Mouse (Mus musculus) neural tube, embryonic 12.5 days (tissue): ENCODE results near the gene Chn2. TPM values are rescaled to one million over a fixed set of nuclear protein-coding genes. Genes with fewer than 3 reads are reported as not detected.

Experiments
- ATAC-seq: fragments of 200-750 bp; cut with Nextera tagmentation; 2 replicates; pipeline ENCODE4 v1.8.0; 2017; ENCODE audit warnings: low read depth, mild to moderate bottlenecking, moderate TSS enrichment, moderate library complexity; ENCODE audit not compliant: low FRiP score
- H3K27ac ChIP-seq: fragments of 300-500 bp; sonication (generic); 2 replicates; pipeline ENCODE4 v1.5.1; 2016
- H3K27me3 ChIP-seq: fragments of 300-500 bp; sonication (generic); replicated peaks from 2 replicates; pipeline ENCODE4 v1.6.1; 2016; ENCODE audit warnings: mild to moderate bottlenecking
- H3K36me3 ChIP-seq: fragments of 300-500 bp; sonication (generic); 2 replicates; pipeline ENCODE4 v1.6.1; 2016; ENCODE audit warnings: mild to moderate bottlenecking
- H3K4me1 ChIP-seq: fragments of 300-500 bp; sonication (generic); 2 replicates; pipeline ENCODE4 v1.6.1; 2016
- H3K4me2 ChIP-seq: fragments of 300-500 bp; sonication (generic); replicated peaks from 2 replicates; pipeline ENCODE4 v1.6.1; 2016; ENCODE audit warnings: mild to moderate bottlenecking
- H3K4me3 ChIP-seq: fragments of 300-500 bp; sonication (generic); 2 replicates; pipeline ENCODE4 v1.5.1; 2016
- H3K9ac ChIP-seq: fragments of 300-500 bp; sonication (generic); 2 replicates; pipeline ENCODE4 v1.6.1; 2016; ENCODE audit warnings: mild to moderate bottlenecking
- H3K9me3 ChIP-seq: fragments of 300-500 bp; sonication (generic); 2 replicates; pipeline ENCODE4 v1.6.1; 2016; ENCODE audit warnings: mild to moderate bottlenecking
- WGBS: fragments of 180-500 bp; shearing (Covaris S2); methylation state at CpG from one replicate; pipeline ENCODE4 v1.1.7; 2016; 5-methylcytosine and 5-hydroxymethylcytosine counted together
- polyA plus RNA-seq: library from polyadenylated mRNA; unstranded; fragments of >200 nt; fragmentation: Nextera tagmentation; extraction: Ambion mirVana; gene quantifications from 2 replicates; pipeline ENCODE4 v1.2.1, GENCODE M21; 2016

Gene Chn2
- polyA plus RNA-seq, 1 experiment from 2014 or later: 24.3 TPM

GRCm38 (mm10) chr6:54265384-54265783 lies 226.0 kb downstream of the Chn2 start:
- Histone ChIP-seq H3K27ac (no peak overlapping the region), H3K4me2 (no peak overlapping the region), H3K4me1 (peaks cover 5% of the 10 kb centered on the region; the same call in 1 of the 2 replicates), H3K9me3 (no peaks in the 10 kb centered on the region), H3K36me3 (no peaks in the 10 kb centered on the region), H3K27me3 (no peaks in the 10 kb centered on the region), H3K4me3 (no peak overlapping the region), H3K9ac (no peak overlapping the region)
- 91% methylated on average over 6 of the region's 6 CpGs for WGBS
- no peak for ATAC-seq

GRCm38 (mm10) chr6:54272556-54273378 lies 233.4 kb downstream of the Chn2 start:
- no peak overlapping the region for H3K27ac ChIP-seq
- no peaks in the 10 kb centered on the region for H3K36me3 ChIP-seq
- H3K4me2 ChIP-seq: peak overlapping the region; percentile 36
- peaks cover 20% of the 10 kb centered on the region for H3K4me1 ChIP-seq
- H3K4me3 ChIP-seq: no peak overlapping the region
- no peaks in the 10 kb centered on the region for H3K9me3 ChIP-seq
- no peak for ATAC-seq
- WGBS: 52% methylated on average over 14 of the region's 14 CpGs
- 0 out of 2 replicates have a peak overlapping the region, but pooled peaks have one; percentile 2 for H3K9ac ChIP-seq
- H3K27me3 ChIP-seq: no peaks in the 10 kb centered on the region

- Histone ChIP-seq H3K4me3 (no peak overlapping the region), H3K9me3 (no peaks in the 10 kb centered on the region), H3K4me1 (peaks cover 25% of the 10 kb centered on the region), H3K9ac (0 out of 2 replicates have a peak overlapping the region, but pooled peaks have one; percentile 2), H3K36me3 (no peaks in the 10 kb centered on the region), H3K27ac (no peak overlapping the region), H3K4me2 (peak overlapping the region; percentile 36), H3K27me3 (no peaks in the 10 kb centered on the region)
- no peak for ATAC-seq
- WGBS: 38% methylated on average over 6 of the region's 6 CpGs
Measured at GRCm38 (mm10) chr6:54273379-54273730, 234.0 kb downstream of the Chn2 start.

- Histone ChIP-seq H3K4me2 (no peak overlapping the region), H3K4me3 (no peak overlapping the region), H3K27ac (no peak overlapping the region), H3K36me3 (no peaks in the 10 kb centered on the region), H3K27me3 (no peaks in the 10 kb centered on the region), H3K4me1 (peaks cover 24% of the 10 kb centered on the region), H3K9me3 (no peaks in the 10 kb centered on the region), H3K9ac (no peak overlapping the region)
- ATAC-seq: no peak
- WGBS: 86% methylated on average over 4 of the region's 4 CpGs
Measured at GRCm38 (mm10) chr6:54277234-54277633, 237.9 kb downstream of the Chn2 start.

- H3K4me2 ChIP-seq: no peak overlapping the region
- H3K27me3 ChIP-seq: no peaks in the 10 kb centered on the region
- no peak overlapping the region for H3K27ac ChIP-seq
- ATAC-seq: no peak
- WGBS: 58% methylated on average over 5 of the region's 5 CpGs
- no peak overlapping the region for H3K9ac ChIP-seq
- H3K4me3 ChIP-seq: no peak overlapping the region
- no peaks in the 10 kb centered on the region for H3K9me3 ChIP-seq
- no peaks in the 10 kb centered on the region for H3K36me3 ChIP-seq
- peaks cover 18% of the 10 kb centered on the region for H3K4me1 ChIP-seq
Measured at GRCm38 (mm10) chr6:54277828-54278227, 238.5 kb downstream of the Chn2 start.

GRCm38 (mm10) chr6:54278613-54279012 lies 239.3 kb downstream of the Chn2 start:
- ATAC-seq: no peak
- WGBS: 64% methylated on average over 2 of the region's 2 CpGs

GRCm38 (mm10) chr6:54279391-54279790 lies 240.0 kb downstream of the Chn2 start:
- no peak for ATAC-seq
- Histone ChIP-seq H3K4me1 (peaks cover 13% of the 10 kb centered on the region), H3K36me3 (no peaks in the 10 kb centered on the region), H3K9ac (no peak overlapping the region), H3K4me3 (no peak overlapping the region), H3K27ac (no peak overlapping the region), H3K9me3 (no peaks in the 10 kb centered on the region), H3K4me2 (no peak overlapping the region), H3K27me3 (no peaks in the 10 kb centered on the region)
- WGBS: 76% methylated on average over 11 of the region's 11 CpGs

More at GRCm38 (mm10) chr6:54278613-54279012, 239.3 kb downstream of the Chn2 start:
- Histone ChIP-seq H3K9me3 (no peaks in the 10 kb centered on the region), H3K9ac (no peak overlapping the region), H3K4me1 (peaks cover 13% of the 10 kb centered on the region), H3K27me3 (no peaks in the 10 kb centered on the region), H3K36me3 (no peaks in the 10 kb centered on the region), H3K4me2 (no peak overlapping the region), H3K27ac (no peak overlapping the region), H3K4me3 (no peak overlapping the region)

GRCm38 (mm10) chr6:54280248-54280647 lies 240.9 kb downstream of the Chn2 start:
- Histone ChIP-seq H3K9me3 (no peaks in the 10 kb centered on the region), H3K27me3 (no peaks in the 10 kb centered on the region), H3K36me3 (no peaks in the 10 kb centered on the region), H3K4me1 (peaks cover 13% of the 10 kb centered on the region), H3K4me2 (no peak overlapping the region), H3K9ac (no peak overlapping the region), H3K4me3 (no peak overlapping the region), H3K27ac (no peak overlapping the region)
- no peak for ATAC-seq
- 81% methylated on average over 6 of the region's 6 CpGs for WGBS

- no peak overlapping the region for H3K9ac ChIP-seq
- H3K27ac ChIP-seq: no peak overlapping the region
- H3K27me3 ChIP-seq: no peaks in the 10 kb centered on the region
- no peaks in the 10 kb centered on the region for H3K9me3 ChIP-seq
- 3% methylated on average over 1 of the region's 1 CpGs for WGBS
- no peak overlapping the region for H3K4me3 ChIP-seq
- H3K4me1 ChIP-seq: peaks cover 2% of the 10 kb centered on the region; the same call in 1 of the 2 replicates
- H3K36me3 ChIP-seq: no peaks in the 10 kb centered on the region
- H3K4me2 ChIP-seq: no peak overlapping the region
- no peak for ATAC-seq
Measured at GRCm38 (mm10) chr6:54283299-54283698, 243.9 kb downstream of the Chn2 start.

- 85% methylated on average over 12 of the region's 12 CpGs for WGBS
Measured at GRCm38 (mm10) chr6:54284167-54284711, 244.9 kb downstream of the Chn2 start.

GRCm38 (mm10) chr6:54286813-54287212 lies 247.5 kb downstream of the Chn2 start:
- Histone ChIP-seq H3K27ac (no peak overlapping the region), H3K9ac (no peak overlapping the region), H3K4me1 (no peaks in the 10 kb centered on the region), H3K36me3 (no peaks in the 10 kb centered on the region), H3K4me2 (no peak overlapping the region), H3K4me3 (no peak overlapping the region), H3K9me3 (no peaks in the 10 kb centered on the region), H3K27me3 (no peaks in the 10 kb centered on the region)
- WGBS: 84% methylated on average over 5 of the region's 5 CpGs
- no peak for ATAC-seq

More at GRCm38 (mm10) chr6:54284167-54284711, 244.9 kb downstream of the Chn2 start:
- ATAC-seq: no peak
- Histone ChIP-seq H3K36me3 (no peaks in the 10 kb centered on the region), H3K4me3 (no peak overlapping the region), H3K27ac (no peak overlapping the region), H3K27me3 (no peaks in the 10 kb centered on the region), H3K9me3 (no peaks in the 10 kb centered on the region), H3K4me2 (no peak overlapping the region), H3K4me1 (no peaks in the 10 kb centered on the region), H3K9ac (no peak overlapping the region)

GRCm38 (mm10) chr6:54289774-54290500 lies 250.6 kb downstream of the Chn2 start:
- H3K4me3 ChIP-seq: no peak overlapping the region
- no peak for ATAC-seq

More at GRCm38 (mm10) chr6:54289774-54290500, 250.6 kb downstream of the Chn2 start:
- H3K9me3 ChIP-seq: no peaks in the 10 kb centered on the region
- no peak overlapping the region for H3K4me2 ChIP-seq
- no peaks in the 10 kb centered on the region for H3K36me3 ChIP-seq
- no peaks in the 10 kb centered on the region for H3K27me3 ChIP-seq
- 79% methylated on average over 10 of the region's 10 CpGs for WGBS
- no peak overlapping the region for H3K9ac ChIP-seq
- no peak overlapping the region for H3K27ac ChIP-seq
- no peaks in the 10 kb centered on the region for H3K4me1 ChIP-seq
